Mouse (Mus musculus) myocyte (in vitro differentiated cells): Measurements from ENCODE around the gene Fat3. TPM values are rescaled to one million over a fixed set of nuclear protein-coding genes. Genes with fewer than 3 reads are reported as not detected.

Source experiments
- H3K27me3 ChIP-seq: one replicate; pipeline ENCODE4 v1.6.1; 2011; ENCODE audit not compliant: control insufficient read depth, insufficient read depth, insufficient read length
- H3K36me3 ChIP-seq: one replicate; pipeline ENCODE4 v1.6.1; 2011; ENCODE audit not compliant: control insufficient read depth, insufficient read depth
- H3K4me2 ChIP-seq: one replicate; pipeline ENCODE4 v1.6.1; 2011; ENCODE audit warnings: low read depth, control low read depth
- H3K4me3 ChIP-seq: one replicate; pipeline ENCODE4 v1.5.1; 2011; ENCODE audit warnings: mild to moderate bottlenecking, control low read depth, moderate library complexity
- H3K79me2 ChIP-seq: one replicate; pipeline ENCODE4 v1.6.1; 2011; ENCODE audit not compliant: control insufficient read depth, insufficient read depth
- H3ac ChIP-seq: one replicate; pipeline ENCODE4 v1.6.1; 2011; ENCODE audit not compliant: control insufficient read depth, insufficient read length
- CEBPB ChIP-seq: IDR thresholded peaks from 2 replicates; pipeline ENCODE4 v1.6.1; 2011; ENCODE audit warnings: mild to moderate bottlenecking, moderate library complexity; ENCODE audit not compliant: poor library complexity, insufficient read depth, severe bottlenecking
- E2F4 ChIP-seq: IDR thresholded peaks from one replicate; pipeline ENCODE4 v1.6.1; 2011; ENCODE audit warnings: mild to moderate bottlenecking, control low read depth, moderate library complexity; ENCODE audit not compliant: insufficient read depth
- MAX ChIP-seq: IDR thresholded peaks from one replicate; pipeline ENCODE4 v1.6.1; 2011; ENCODE audit warnings: low read depth, mild to moderate bottlenecking, control low read depth
- MYOD1 ChIP-seq, 3 experiments: IDR thresholded peaks; one replicate each; pipeline ENCODE4 v1.6.1; 2011; ENCODE audit warnings: control low read depth in 2 of 3, low read depth in 2 of 3, mild to moderate bottlenecking in 2 of 3, moderate library complexity in 1 of 3; ENCODE audit not compliant: insufficient read length in 2 of 3, control insufficient read depth in 1 of 3
- MYOG ChIP-seq, 3 experiments: IDR thresholded peaks; one replicate each; pipeline ENCODE4 v1.6.1; 2011; ENCODE audit warnings: control low read depth in 2 of 3, low read depth in 2 of 3, mild to moderate bottlenecking in 2 of 3; ENCODE audit not compliant: insufficient read length in 2 of 3, control insufficient read depth in 1 of 3, insufficient read depth in 1 of 3
- POLR2A ChIP-seq: IDR thresholded peaks from one replicate; pipeline ENCODE4 v1.6.1; 2011; ENCODE audit warnings: low read depth, mild to moderate bottlenecking, control low read depth, moderate library complexity; ENCODE audit not compliant: insufficient read length
- POLR2AphosphoS2 ChIP-seq: IDR thresholded peaks from one replicate; pipeline ENCODE4 v1.6.1; 2011; ENCODE audit warnings: low read depth, control low read depth; ENCODE audit not compliant: insufficient read length
- REST ChIP-seq: IDR thresholded peaks from one replicate; pipeline ENCODE4 v1.6.1; 2011; ENCODE audit warnings: mild to moderate bottlenecking, control low read depth, moderate library complexity; ENCODE audit not compliant: insufficient read depth, insufficient read length
- SRF ChIP-seq: IDR thresholded peaks from one replicate; pipeline ENCODE4 v1.6.1; 2011; ENCODE audit warnings: low read depth; ENCODE audit not compliant: control insufficient read depth, insufficient read length
- TCF12 ChIP-seq: IDR thresholded peaks from one replicate; pipeline ENCODE4 v1.6.1; 2011; ENCODE audit warnings: mild to moderate bottlenecking, control low read depth; ENCODE audit not compliant: poor library complexity, insufficient read depth, severe bottlenecking
- TCF3 ChIP-seq: IDR thresholded peaks from one replicate; pipeline ENCODE4 v1.6.1; 2011; ENCODE audit warnings: low read depth, control low read depth; ENCODE audit not compliant: insufficient read length
- USF1 ChIP-seq: IDR thresholded peaks from one replicate; pipeline ENCODE4 v1.6.1; 2011; ENCODE audit warnings: low read depth, mild to moderate bottlenecking, control low read depth, moderate library complexity
- polyA plus RNA-seq: library from polyadenylated mRNA; unstranded; fragments of >200 nt; fragmentation: generic; extraction: Trizol; gene quantifications from one replicate; pipeline ENCODE4 v1.2.1, GENCODE M21; 2012; ENCODE audit warnings: missing spikeins

Fat3 gene
- polyA plus RNA-seq, 1 experiment, result not detected

GRCm38 (mm10) chr9:16063447-16063846 is 437.6 kb downstream of the Fat3 start:
- Histone ChIP-seq H3ac (no peak overlapping the region), H3K4me3 (no peak overlapping the region), H3K36me3 (no peaks in the 10 kb centered on the region), H3K4me2 (no peak overlapping the region), H3K27me3 (no peaks in the 10 kb centered on the region), H3K79me2 (no peaks in the 10 kb centered on the region)
- TF ChIP-seq MYOG (IDR thresholded peaks at IDR 0.05; ENCODE audit: control insufficient read depth in 1 of 3, insufficient read depth in 1 of 3, insufficient read length in 2 of 3, low read depth in 2 of 3), result peak in 2 of 3 experiments; percentile 33 to 76
- TF ChIP-seq USF1, result no peak
- TF ChIP-seq TCF3, result peak; percentile 20
- TF ChIP-seq MYOD1 (IDR thresholded peaks at IDR 0.05; ENCODE audit: control insufficient read depth in 1 of 3, insufficient read length in 2 of 3, low read depth in 2 of 3), result peak in 2 of 3 experiments; percentile 60 to 67
- TF ChIP-seq E2F4, result no peak
- no peak for TF ChIP-seq POLR2AphosphoS2
- no peak for TF ChIP-seq SRF
- no peak for TF ChIP-seq MAX
- TF ChIP-seq TCF12, result no peak
- TF ChIP-seq CEBPB, result no peak
- no peak for TF ChIP-seq POLR2A
- TF ChIP-seq REST, result no peak

GRCm38 (mm10) chr9:16062472-16062871 is 438.6 kb downstream of the Fat3 start:
- Histone ChIP-seq H3K27me3 (no peaks in the 10 kb centered on the region), H3ac (no peak overlapping the region), H3K79me2 (no peaks in the 10 kb centered on the region), H3K4me3 (no peak overlapping the region), H3K36me3 (no peaks in the 10 kb centered on the region), H3K4me2 (no peak overlapping the region)
- TF ChIP-seq REST, result no peak
- TF ChIP-seq TCF12, result no peak
- TF ChIP-seq MYOD1 (IDR thresholded peaks at IDR 0.05; ENCODE audit: control insufficient read depth in 1 of 3, insufficient read length in 2 of 3, low read depth in 2 of 3), result no peak
- TF ChIP-seq POLR2AphosphoS2, result no peak
- TF ChIP-seq MAX, result no peak
- TF ChIP-seq E2F4, result no peak
- TF ChIP-seq POLR2A, result no peak
- TF ChIP-seq TCF3, result no peak
- no peak for TF ChIP-seq MYOG (IDR thresholded peaks at IDR 0.05; ENCODE audit: control insufficient read depth in 1 of 3, insufficient read depth in 1 of 3, insufficient read length in 2 of 3, low read depth in 2 of 3)

- H3K27me3 ChIP-seq, result no peaks in the 10 kb centered on the region
Measured at GRCm38 (mm10) chr9:16046686-16047085, 454.4 kb downstream of the Fat3 start.

GRCm38 (mm10) chr9:16037375-16037774 is 463.7 kb downstream of the Fat3 start:
- Histone ChIP-seq H3ac (no peak overlapping the region), H3K36me3 (no peaks in the 10 kb centered on the region), H3K27me3 (no peaks in the 10 kb centered on the region), H3K4me3 (no peak overlapping the region), H3K4me2 (no peak overlapping the region), H3K79me2 (no peaks in the 10 kb centered on the region)
- no peak for TF ChIP-seq MYOG (IDR thresholded peaks at IDR 0.05; ENCODE audit: control insufficient read depth in 1 of 3, insufficient read depth in 1 of 3, insufficient read length in 2 of 3, low read depth in 2 of 3)
- no peak for TF ChIP-seq TCF3

More at GRCm38 (mm10) chr9:16046686-16047085, 454.4 kb downstream of the Fat3 start:
- H3K79me2 ChIP-seq, result no peaks in the 10 kb centered on the region
- H3K4me2 ChIP-seq, result no peak overlapping the region
- no peak overlapping the region for H3ac ChIP-seq
- no peak for TF ChIP-seq TCF3
- TF ChIP-seq MYOD1 (IDR thresholded peaks at IDR 0.05; ENCODE audit: control insufficient read depth in 1 of 3, insufficient read length in 2 of 3, low read depth in 2 of 3), result no peak
- no peaks in the 10 kb centered on the region for H3K36me3 ChIP-seq
- H3K4me3 ChIP-seq, result no peak overlapping the region

- no peak overlapping the region for H3ac ChIP-seq
- TF ChIP-seq MYOD1 (IDR thresholded peaks at IDR 0.05; ENCODE audit: control insufficient read depth in 1 of 3, insufficient read length in 2 of 3, low read depth in 2 of 3) (no peak), SRF (no peak), MYOG (IDR thresholded peaks at IDR 0.05; ENCODE audit: control insufficient read depth in 1 of 3, insufficient read depth in 1 of 3, insufficient read length in 2 of 3, low read depth in 2 of 3) (no peak)
- no peaks in the 10 kb centered on the region for H3K79me2 ChIP-seq
- no peaks in the 10 kb centered on the region for H3K36me3 ChIP-seq
- H3K4me2 ChIP-seq, result no peak overlapping the region
- H3K27me3 ChIP-seq, result no peaks in the 10 kb centered on the region
- no peak overlapping the region for H3K4me3 ChIP-seq
Measured at GRCm38 (mm10) chr9:16036346-16036745, 464.7 kb downstream of the Fat3 start.
